Mouse (Mus musculus): ENCODE data around the gene Ndrg2.
A peak's percentile ranks its signal among the peaks of the same experiment; 100 is the strongest.

Gene Ndrg2

GRCm38 (mm10) chr14:51913062-51913959, 647 bp downstream of the Ndrg2 start:
- DNase-seq (ENCODE audit: low read depth in 2 of 2, low spot score in 2 of 2), result peak; percentile 86 to 89

- DNase-seq (ENCODE audit: low read depth in 2 of 2, low spot score in 2 of 2), result no peak
These were observed 1.4 kb downstream of the Ndrg2 start for GRCm38 (mm10) chr14:51912391-51913061.

- no peak for DNase-seq (ENCODE audit: low read depth in 2 of 2, low spot score in 2 of 2)
These were observed 2.7 kb downstream of the Ndrg2 start for GRCm38 (mm10) chr14:51911301-51911700.

GRCm38 (mm10) chr14:51906102-51906501, 7.9 kb downstream of the Ndrg2 start:
- DNase-seq (ENCODE audit: low read depth in 2 of 2, low spot score in 2 of 2), result no peak

GRCm38 (mm10) chr14:51904706-51905105, 9.3 kb downstream of the Ndrg2 start:
- no peak for DNase-seq (ENCODE audit: low read depth in 2 of 2, low spot score in 2 of 2)

GRCm38 (mm10) chr14:51903782-51904181, 10.2 kb downstream of the Ndrg2 start:
- no peak for DNase-seq (ENCODE audit: low read depth in 2 of 2, low spot score in 2 of 2)

GRCm38 (mm10) chr14:51902806-51903710, 10.9 kb downstream of the Ndrg2 start:
- DNase-seq (ENCODE audit: low read depth in 2 of 2, low spot score in 2 of 2), result peak; percentile 62 to 76

GRCm38 (mm10) chr14:51899351-51899750, 14.6 kb downstream of the Ndrg2 start:
- no peak for DNase-seq (ENCODE audit: low read depth in 2 of 2, low spot score in 2 of 2)

- DNase-seq (ENCODE audit: low read depth in 2 of 2, low spot score in 2 of 2), result no peak
These were observed 17.3 kb downstream of the Ndrg2 start for GRCm38 (mm10) chr14:51896539-51897170.

GRCm38 (mm10) chr14:51896019-51896418, 17.9 kb downstream of the Ndrg2 start:
- DNase-seq (ENCODE audit: low read depth in 2 of 2, low spot score in 2 of 2), result no peak

- DNase-seq (ENCODE audit: low read depth in 2 of 2, low spot score in 2 of 2), result no peak
These were observed 18.9 kb downstream of the Ndrg2 start for GRCm38 (mm10) chr14:51895071-51895470.

GRCm38 (mm10) chr14:51893809-51894208, 20.1 kb downstream of the Ndrg2 start:
- no peak for DNase-seq (ENCODE audit: low read depth in 2 of 2, low spot score in 2 of 2)

GRCm38 (mm10) chr14:51893094-51893794, 20.7 kb downstream of the Ndrg2 start:
- no peak for DNase-seq (ENCODE audit: low read depth in 2 of 2, low spot score in 2 of 2)

GRCm38 (mm10) chr14:51892191-51892939, 21.6 kb downstream of the Ndrg2 start, which contains the start of gene Slc39a2:
Gene Slc39a2, plus strand, starts transcription at chr14:51892889.
- DNase-seq (ENCODE audit: low read depth in 2 of 2, low spot score in 2 of 2), result no peak

GRCm38 (mm10) chr14:51889833-51890232, 24.1 kb downstream of the Ndrg2 start:
- DNase-seq (ENCODE audit: low read depth in 2 of 2, low spot score in 2 of 2), result no peak

GRCm38 (mm10) chr14:51886051-51886450, 27.9 kb downstream of the Ndrg2 start:
- no peak for DNase-seq (ENCODE audit: low read depth in 2 of 2, low spot score in 2 of 2)

GRCm38 (mm10) chr14:51884598-51885331, 29.2 kb downstream of the Ndrg2 start, which contains the start of gene Mettl17:
Gene Mettl17, plus strand, starts transcription at chr14:51884842.
- peak; percentile 92 to 95 for DNase-seq (ENCODE audit: low read depth in 2 of 2, low spot score in 2 of 2)

- no peak for DNase-seq (ENCODE audit: low read depth in 2 of 2, low spot score in 2 of 2)
These were observed 29.9 kb downstream of the Ndrg2 start for GRCm38 (mm10) chr14:51884031-51884544.
